Mouse (Mus musculus) forebrain, embryonic 10.5 days (tissue): ENCODE measurements around the gene Evx2. TPM values are rescaled to one million over a fixed set of nuclear protein-coding genes. Genes with fewer than 3 reads are reported as not detected.
A peak's percentile ranks its signal among the peaks of the same experiment; 100 is the strongest.

Experiments used
- DNase-seq: peaks from one replicate; pipeline ENCODE4 v3.0.0-alpha.2; 2017; ENCODE audit warnings: low spot score; ENCODE audit errors: extremely low spot score
- H3K27ac ChIP-seq: fragments of 300-500 bp; sonication (generic); 2 replicates; pipeline ENCODE4 v1.5.1; 2016; ENCODE audit warnings: mild to moderate bottlenecking
- H3K27me3 ChIP-seq: fragments of 300-500 bp; sonication (generic); 2 replicates; pipeline ENCODE4 v1.6.1; 2016; ENCODE audit warnings: mild to moderate bottlenecking; ENCODE audit not compliant: poor library complexity, severe bottlenecking
- H3K36me3 ChIP-seq: fragments of 300-500 bp; sonication (generic); replicated peaks from 2 replicates; pipeline ENCODE4 v1.6.1; 2016; ENCODE audit warnings: mild to moderate bottlenecking, moderate library complexity
- H3K4me1 ChIP-seq: fragments of 300-500 bp; sonication (generic); 2 replicates; pipeline ENCODE4 v1.6.1; 2016
- H3K4me3 ChIP-seq: fragments of 300-500 bp; sonication (generic); 2 replicates; pipeline ENCODE4 v1.5.1; 2016; ENCODE audit warnings: mild to moderate bottlenecking, moderate library complexity
- H3K9me3 ChIP-seq: fragments of 300-500 bp; sonication (generic); 2 replicates; pipeline ENCODE4 v1.6.1; 2016; ENCODE audit warnings: mild to moderate bottlenecking, moderate library complexity
- WGBS: fragments of 180-500 bp; shearing (Covaris S2); methylation state at CpG from one replicate; pipeline ENCODE4 v1.1.7; 2016; 5-methylcytosine and 5-hydroxymethylcytosine counted together
- polyA plus RNA-seq: library from polyadenylated mRNA; unstranded; fragments of >200 nt; fragmentation: Nextera tagmentation; extraction: Ambion mirVana; gene quantifications from 2 replicates; pipeline ENCODE4 v1.2.1, GENCODE M21; 2016

Gene Evx2
- polyA plus RNA-seq, 1 experiment from 2014 or later: not detected

DNA sequence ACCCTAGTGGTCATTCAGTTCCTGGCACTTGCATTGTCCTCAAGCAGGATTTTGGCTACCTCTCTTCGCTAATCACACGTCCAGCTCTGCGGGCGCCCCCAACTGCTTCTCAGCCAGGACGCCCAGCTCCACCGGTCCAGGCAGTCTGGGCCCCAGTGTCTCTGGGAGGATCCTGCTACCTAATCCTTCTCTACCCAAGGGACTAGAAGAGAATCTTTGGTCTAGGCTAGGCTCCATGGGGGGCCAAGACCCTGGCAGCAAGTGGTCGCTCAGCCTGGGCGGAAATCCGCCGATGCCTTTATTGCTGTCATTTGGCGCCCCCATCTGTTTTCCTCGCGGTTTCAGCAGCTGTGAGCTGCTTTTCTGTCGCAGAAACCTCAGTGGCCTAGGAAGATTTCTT lies 2.3 kb upstream of the Evx2 start:
- peak overlapping the region; percentile 25; the same call in 1 of the 2 replicates for H3K4me3 ChIP-seq

DNA sequence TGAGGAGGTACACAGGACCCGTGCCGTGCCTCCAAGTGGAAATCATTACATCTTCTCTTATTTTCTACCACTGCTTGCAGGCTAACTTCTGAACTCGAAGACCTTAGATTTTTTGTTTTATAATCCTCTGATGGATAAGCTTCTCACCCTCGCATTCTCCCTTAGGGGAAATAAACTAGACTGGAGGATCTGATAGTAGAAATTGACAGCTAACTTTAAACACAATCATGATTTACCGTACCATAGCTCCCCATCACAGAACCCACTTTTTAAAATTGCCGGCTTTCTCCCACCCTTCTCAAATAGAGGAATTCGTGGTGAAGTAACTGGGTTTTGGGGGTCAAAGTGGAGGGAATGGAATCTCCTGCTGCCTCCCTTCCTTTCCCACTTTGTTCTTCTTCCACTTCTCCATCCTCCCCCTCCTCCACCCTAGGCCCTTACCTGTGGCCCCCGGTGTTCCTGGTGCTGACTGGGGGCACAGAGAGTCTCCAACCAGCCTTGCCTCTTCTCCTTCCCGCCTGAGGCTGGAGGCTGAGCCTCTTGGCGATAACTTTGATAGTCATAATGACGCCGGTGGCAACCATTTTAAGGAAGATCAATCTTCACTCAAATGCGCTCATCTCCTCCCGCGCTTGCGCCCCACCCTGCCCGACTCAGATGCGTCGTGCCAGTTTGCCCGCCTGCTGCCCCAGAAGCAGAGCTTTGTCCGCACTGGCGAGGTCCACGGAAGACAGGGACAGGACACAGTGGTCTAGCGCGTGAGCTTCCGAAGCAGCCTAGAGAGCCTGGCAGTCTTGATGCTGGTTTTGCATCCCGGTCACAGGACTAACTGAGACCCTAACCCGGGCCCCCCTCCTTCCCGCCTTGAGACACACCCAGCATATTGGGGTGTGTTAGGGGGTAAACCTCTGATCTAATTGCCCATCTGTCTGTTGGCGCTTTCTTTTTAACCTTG lies 1.3 kb upstream of the Evx2 start:
- WGBS: 2% methylated on average over 30 of the region's 30 CpGs
- H3K36me3 ChIP-seq: no peaks in the 10 kb centered on the region
- DNase-seq: peak; percentile 48
- H3K4me3 ChIP-seq: no peak overlapping the region
- no peak overlapping the region for H3K27ac ChIP-seq
- no peaks in the 10 kb centered on the region for H3K9me3 ChIP-seq
- peaks cover 100% of the 10 kb centered on the region for H3K27me3 ChIP-seq
- H3K4me1 ChIP-seq: peaks cover 16% of the 10 kb centered on the region

More for the DNA sequence above, 2.3 kb upstream of the Evx2 start:
- DNase-seq: peak; percentile 75
- Histone ChIP-seq H3K27me3 (peaks cover 100% of the 10 kb centered on the region), H3K9me3 (no peaks in the 10 kb centered on the region), H3K4me1 (peaks cover 10% of the 10 kb centered on the region), H3K27ac (no peak overlapping the region), H3K36me3 (no peaks in the 10 kb centered on the region)
- under 1% methylated on average over 14 of the region's 14 CpGs for WGBS

DNA sequence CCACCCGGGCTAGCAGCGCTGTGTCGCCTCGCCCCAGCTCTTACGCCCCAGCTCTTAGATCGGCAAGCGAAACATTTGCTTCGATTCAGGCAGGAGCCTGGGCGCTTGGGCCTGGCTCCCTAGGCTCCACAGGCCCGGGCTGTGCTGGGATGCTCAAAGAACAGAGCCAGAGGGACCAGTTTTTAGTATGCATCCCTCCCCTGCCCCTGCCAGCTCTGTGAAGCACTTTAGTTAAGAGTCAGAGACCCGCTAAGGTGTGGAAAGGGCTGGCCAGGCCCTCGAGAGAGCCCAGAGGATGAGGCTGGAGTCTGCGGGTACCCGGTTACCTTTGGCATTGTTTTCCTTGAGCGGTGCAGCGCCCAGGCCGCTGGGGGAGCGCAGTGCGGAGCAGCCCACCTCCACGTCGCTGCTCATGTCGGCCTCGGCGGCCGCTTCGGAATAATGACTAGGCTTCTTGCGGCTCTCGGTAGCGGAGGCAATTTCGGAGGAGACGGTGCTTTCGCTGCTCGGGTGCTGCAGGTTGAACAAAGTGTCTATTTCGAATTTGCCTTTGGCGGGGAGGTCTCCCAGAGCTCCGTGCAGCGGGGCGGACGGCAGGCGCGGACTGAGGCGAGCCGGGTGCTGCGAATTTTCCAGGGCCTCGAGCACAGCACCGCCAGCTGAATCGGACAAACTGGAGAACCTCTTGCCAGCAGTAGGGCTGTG lies 538 bp downstream of the Evx2 start:
- no peak overlapping the region for H3K4me3 ChIP-seq
- H3K9me3 ChIP-seq: 0 out of 2 replicates have a peak, but pooled peaks cover 4% of the 10 kb centered on the region
- peaks cover 20% of the 10 kb centered on the region for H3K4me1 ChIP-seq
- DNase-seq: peak; percentile 67
- under 1% methylated on average over 47 of the region's 47 CpGs for WGBS
- no peak overlapping the region for H3K27ac ChIP-seq
- no peaks in the 10 kb centered on the region for H3K36me3 ChIP-seq
- peaks cover 100% of the 10 kb centered on the region for H3K27me3 ChIP-seq

DNA sequence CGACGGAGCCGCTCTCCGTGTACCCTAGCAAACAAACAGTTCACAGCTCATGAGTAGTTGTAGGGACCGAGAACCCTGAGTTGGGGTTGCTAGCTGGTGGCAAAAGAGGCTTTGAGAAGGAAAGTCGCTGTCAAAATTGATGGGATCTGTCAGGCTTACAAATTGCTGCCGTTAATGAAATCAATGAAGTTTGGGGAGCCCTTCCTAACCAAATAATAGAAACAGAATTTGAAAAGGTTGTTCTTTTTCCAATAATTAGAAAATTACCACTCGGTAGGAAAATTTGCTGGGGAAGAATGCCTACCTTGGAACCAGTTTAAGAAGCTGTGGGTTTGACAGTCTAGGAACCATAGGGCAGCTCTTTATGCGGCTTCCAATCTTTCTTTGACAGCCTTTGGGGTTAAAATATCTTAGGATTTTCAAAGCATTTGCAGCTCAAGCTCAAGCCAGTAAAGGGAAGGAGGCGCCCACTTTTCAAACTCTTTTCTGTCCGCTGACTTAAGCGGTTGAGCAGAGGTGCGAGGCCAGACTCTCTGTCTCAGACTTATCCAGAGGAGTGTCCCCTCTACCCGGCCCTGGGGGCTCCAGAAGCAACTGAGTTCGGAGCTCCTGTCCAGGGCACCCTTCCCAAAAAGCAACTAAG lies 1.2 kb downstream of the Evx2 start:
- Histone ChIP-seq H3K27ac (no peak overlapping the region), H3K36me3 (no peaks in the 10 kb centered on the region), H3K9me3 (0 out of 2 replicates have a peak, but pooled peaks cover 4% of the 10 kb centered on the region), H3K27me3 (peaks cover 100% of the 10 kb centered on the region), H3K4me3 (no peak overlapping the region), H3K4me1 (peaks cover 20% of the 10 kb centered on the region)
- WGBS: under 1% methylated on average over 15 of the region's 15 CpGs
- DNase-seq: no peak

DNA sequence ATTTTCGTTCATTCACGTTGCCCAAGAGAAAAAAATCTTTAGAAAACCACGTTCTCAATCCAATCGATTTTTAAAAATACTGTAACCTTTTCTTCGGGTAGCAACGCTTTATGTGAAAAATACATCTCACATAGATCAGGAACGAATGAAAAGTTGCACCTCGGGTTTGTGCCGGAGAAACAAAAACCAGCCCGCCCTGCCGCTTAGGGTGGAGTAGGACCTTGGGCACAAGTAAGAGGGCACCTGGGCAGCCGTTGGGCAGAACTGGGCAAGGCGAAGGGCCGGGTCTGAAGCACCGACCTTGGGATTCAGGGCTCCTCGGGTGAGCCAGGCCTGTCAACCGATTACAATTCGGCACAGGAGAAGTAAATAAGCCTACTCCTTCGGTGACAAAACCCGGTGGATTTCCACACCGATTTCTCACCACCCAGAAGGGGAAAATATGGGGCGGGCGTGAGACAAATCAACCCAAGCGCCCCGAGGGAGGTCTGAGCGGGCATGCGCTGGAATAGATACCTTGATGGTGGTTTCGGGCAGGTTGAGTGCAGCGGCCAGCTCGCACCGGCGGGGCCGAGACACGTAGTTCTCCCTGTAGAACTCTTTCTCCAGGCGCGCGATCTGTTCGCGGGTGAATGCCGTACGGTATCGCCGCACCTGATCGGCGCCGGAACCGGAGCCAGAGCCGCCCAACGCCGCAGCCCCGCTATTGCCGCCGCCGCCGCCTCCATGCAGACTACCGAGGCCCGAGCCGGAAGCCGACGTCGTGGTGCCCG lies 1.9 kb downstream of the Evx2 start:
- H3K4me1 ChIP-seq: peaks cover 20% of the 10 kb centered on the region
- H3K27ac ChIP-seq: no peak overlapping the region
- H3K27me3 ChIP-seq: peaks cover 100% of the 10 kb centered on the region
- no peaks in the 10 kb centered on the region for H3K36me3 ChIP-seq
- peak overlapping the region; percentile 15; the same call in 1 of the 2 replicates for H3K4me3 ChIP-seq
- DNase-seq: peak; percentile 61
- WGBS: 3% methylated on average over 62 of the region's 62 CpGs
- H3K9me3 ChIP-seq: 0 out of 2 replicates have a peak, but pooled peaks cover 4% of the 10 kb centered on the region

DNA sequence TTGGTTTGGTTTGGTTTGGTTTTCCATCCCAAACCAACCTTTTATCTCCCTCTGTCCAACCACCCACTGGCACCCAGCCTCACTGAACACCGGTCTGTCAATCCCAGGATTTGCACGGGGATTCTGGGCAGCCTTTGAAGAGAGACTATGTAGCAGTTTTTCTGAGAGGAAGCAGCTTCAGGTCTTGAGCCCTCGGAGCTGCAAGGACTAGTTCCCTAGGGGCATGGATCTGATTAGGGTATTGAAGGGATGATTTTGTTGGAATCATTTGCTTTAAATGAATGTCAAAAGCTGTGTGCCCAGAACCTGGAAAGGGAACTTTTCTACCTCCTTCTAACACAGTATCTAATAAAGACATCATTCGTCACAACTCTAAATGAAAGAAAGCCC lies 2.7 kb downstream of the Evx2 start:
- H3K36me3 ChIP-seq: no peaks in the 10 kb centered on the region
- H3K27me3 ChIP-seq: peaks cover 100% of the 10 kb centered on the region
- WGBS: 2% methylated on average over 4 of the region's 4 CpGs
- 0 out of 2 replicates have a peak, but pooled peaks cover 4% of the 10 kb centered on the region for H3K9me3 ChIP-seq
- peaks cover 18% of the 10 kb centered on the region for H3K4me1 ChIP-seq
- no peak overlapping the region for H3K4me3 ChIP-seq
- no peak for DNase-seq
- no peak overlapping the region for H3K27ac ChIP-seq

DNA sequence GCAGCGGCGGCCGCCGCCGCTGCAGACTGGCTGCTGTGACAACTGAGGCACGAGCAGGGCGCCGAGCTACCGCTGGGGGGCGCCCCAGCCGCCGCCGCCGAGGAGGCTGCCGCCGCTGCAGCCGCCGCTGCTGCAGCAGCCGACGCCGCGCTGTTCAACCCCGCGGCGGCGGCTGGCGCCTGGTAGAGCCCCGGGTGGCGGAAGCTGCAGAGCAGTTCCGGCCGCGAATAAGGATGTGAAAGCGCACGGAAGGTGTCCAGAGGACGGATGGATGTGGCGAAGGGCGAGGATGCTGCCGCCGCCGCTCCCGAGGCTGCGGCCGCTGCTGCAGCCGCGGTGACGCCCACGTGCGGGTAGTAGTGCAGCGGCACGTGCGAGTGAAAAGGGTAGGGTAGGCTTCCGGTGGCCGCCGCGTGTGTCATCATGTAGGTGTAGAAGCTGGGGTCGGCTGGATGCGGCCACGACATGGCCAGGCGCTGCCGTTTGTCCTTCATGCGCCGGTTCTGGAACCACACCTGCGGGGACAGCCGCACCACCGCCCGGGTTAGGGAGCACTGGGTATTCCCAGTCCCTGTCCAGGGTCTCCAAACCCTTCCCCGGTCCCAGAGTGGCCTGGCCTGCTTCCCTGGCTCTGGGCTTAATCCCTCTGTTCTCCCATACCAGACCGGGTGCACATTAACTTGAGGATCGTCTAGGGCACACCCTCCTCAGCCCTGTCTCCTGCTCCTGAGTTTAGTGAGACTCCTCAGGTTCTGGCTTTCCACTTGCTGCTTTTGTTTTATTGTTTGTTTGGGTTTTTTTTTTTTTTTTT lies 3.3 kb downstream of the Evx2 start:
- Histone ChIP-seq H3K4me1 (peaks cover 17% of the 10 kb centered on the region), H3K9me3 (0 out of 2 replicates have a peak, but pooled peaks cover 4% of the 10 kb centered on the region), H3K36me3 (no peaks in the 10 kb centered on the region), H3K4me3 (peak overlapping the region; percentile 37), H3K27me3 (peaks cover 100% of the 10 kb centered on the region), H3K27ac (no peak overlapping the region)
- peak; percentile 63 for DNase-seq
- under 1% methylated on average over 68 of the region's 69 CpGs for WGBS

DNA sequence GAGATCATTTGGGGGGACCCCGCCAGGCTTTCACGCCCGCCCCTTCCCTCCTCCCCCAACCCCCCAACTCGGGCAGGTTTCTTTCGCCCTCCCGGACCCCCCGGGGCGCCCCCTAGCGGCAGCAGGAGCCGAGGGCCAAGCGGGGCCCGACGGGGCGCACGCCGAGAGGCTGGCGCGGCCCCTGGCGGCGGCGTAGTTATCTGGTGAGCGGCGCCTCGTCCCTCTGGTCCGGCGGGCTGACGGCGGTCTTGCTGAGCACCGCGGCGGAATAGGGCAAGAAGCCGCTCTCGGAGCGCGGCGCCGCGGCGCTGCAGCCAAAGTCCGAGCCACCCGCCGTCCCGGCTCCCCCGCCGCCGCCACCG lies 4.0 kb downstream of the Evx2 start:
- peaks cover 100% of the 10 kb centered on the region for H3K27me3 ChIP-seq
- H3K9me3 ChIP-seq: 0 out of 2 replicates have a peak, but pooled peaks cover 4% of the 10 kb centered on the region
- DNase-seq: no peak
- H3K36me3 ChIP-seq: no peaks in the 10 kb centered on the region
- WGBS: 1% methylated on average over 45 of the region's 47 CpGs
- H3K4me1 ChIP-seq: peaks cover 17% of the 10 kb centered on the region
- peak overlapping the region; percentile 37 for H3K4me3 ChIP-seq
- H3K27ac ChIP-seq: no peak overlapping the region

DNA sequence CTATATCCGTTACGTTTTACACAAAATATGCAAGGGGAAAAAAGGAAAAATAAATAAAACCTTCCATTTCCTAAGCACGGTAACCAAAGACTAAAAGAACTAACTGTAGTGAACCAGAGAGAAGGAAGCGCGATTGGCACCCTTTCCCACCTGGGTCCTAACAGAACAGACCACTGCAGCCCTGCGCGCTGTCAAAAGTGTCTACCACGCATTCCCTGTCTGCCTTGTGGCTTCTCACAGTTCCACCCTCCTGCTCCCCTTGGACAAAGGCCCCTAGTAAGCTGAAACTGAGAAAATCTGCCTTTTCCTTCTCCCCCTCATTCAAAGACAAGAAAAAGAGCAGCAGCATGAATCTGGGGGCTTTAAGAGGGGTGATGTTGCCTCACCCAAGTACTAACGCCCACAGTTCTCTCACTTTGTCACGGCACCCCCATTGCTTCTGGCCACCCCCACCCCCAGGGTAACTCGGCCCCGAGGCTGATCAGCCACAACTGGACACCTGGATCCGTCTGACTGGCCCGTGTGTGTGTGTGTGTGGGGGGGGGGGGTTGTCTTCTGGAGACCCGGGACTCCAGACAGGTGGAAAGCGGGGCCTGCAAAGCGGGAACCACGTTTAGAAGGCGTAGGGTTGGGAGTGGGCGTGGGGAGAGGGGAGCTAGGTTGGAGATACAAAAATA lies 4.5 kb downstream of the Evx2 start:
- Histone ChIP-seq H3K27me3 (peaks cover 100% of the 10 kb centered on the region), H3K4me1 (peaks cover 17% of the 10 kb centered on the region), H3K27ac (no peak overlapping the region), H3K36me3 (no peaks in the 10 kb centered on the region), H3K9me3 (0 out of 2 replicates have a peak, but pooled peaks cover 4% of the 10 kb centered on the region), H3K4me3 (peak overlapping the region; percentile 37; the same call in 1 of the 2 replicates)
- no peak for DNase-seq
- WGBS: 3% methylated on average over 20 of the region's 20 CpGs

DNA sequence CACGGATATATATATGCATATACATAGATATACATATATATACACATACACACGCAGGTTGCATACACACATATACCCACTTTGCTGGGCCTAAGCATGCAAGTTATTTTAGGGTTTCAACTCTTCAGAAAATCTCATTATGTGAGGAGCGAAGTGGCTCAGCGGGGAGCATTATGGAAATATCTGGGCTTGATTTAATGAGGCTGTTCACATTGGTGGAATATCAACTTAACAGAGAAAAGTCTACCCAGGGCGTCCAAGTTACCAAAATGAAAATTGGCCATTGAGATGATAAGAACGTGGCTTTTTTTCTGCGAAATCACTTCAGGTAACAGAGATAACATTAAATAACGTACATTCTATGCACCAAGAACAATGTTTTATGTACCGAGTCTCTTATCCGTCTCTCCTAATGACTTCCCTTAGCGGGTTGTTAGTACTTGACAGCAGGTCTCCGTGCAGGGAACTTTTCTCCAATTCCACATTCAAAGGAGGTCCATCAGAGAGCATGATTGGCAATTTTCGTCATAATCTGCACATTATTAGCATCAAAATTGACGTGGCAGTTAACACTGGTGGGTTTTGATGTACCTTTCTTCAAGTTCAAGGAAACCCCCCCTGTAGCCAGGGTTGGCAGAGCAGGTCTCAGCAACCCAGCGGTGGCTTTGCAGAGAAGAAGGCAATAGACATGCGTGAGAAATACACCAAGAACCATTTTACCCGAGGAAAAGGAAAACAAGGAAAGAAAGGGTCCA lies 5.4 kb downstream of the Evx2 start:
- 13% methylated on average over 17 of the region's 17 CpGs for WGBS
- H3K27ac ChIP-seq: no peak overlapping the region
- peaks cover 15% of the 10 kb centered on the region for H3K4me1 ChIP-seq
- H3K9me3 ChIP-seq: 0 out of 2 replicates have a peak, but pooled peaks cover 4% of the 10 kb centered on the region
- H3K27me3 ChIP-seq: peaks cover 100% of the 10 kb centered on the region
- DNase-seq: no peak
- H3K36me3 ChIP-seq: no peaks in the 10 kb centered on the region
- no peak overlapping the region for H3K4me3 ChIP-seq
